Mouse (Mus musculus) cerebellum, adult 9-10 months (tissue): ENCODE measurements at regions not wholly inside any gene's neighbourhood (a gene's known extent, or its start where the extent isn't known, plus 50 kb on each side); places are given as distances from the start of the nearest gene placed in this dataset.
"Not testable (repeated sequence)": the region's sequence is repeated elsewhere in the genome, so short reads cannot be mapped to it uniquely, and the experiment has no call there.

Experiments used
- DNase-seq: peaks from one replicate; pipeline ENCODE4 v3.0.0; 2022

GRCm38 (mm10) chr13:111860931-111861330 is 52.1 kb upstream of the Map3k1 start:
- DNase-seq: no peak

- no peak for DNase-seq
These were observed 53.5 kb upstream of the Map3k1 start for GRCm38 (mm10) chr13:111862316-111862715.

- DNase-seq: no peak
These were observed 57.2 kb upstream of the Map3k1 start for GRCm38 (mm10) chr13:111865956-111866355.

GRCm38 (mm10) chr13:111867261-111867660 is 58.5 kb upstream of the Map3k1 start:
- DNase-seq: no peak

- no peak for DNase-seq
These were observed 59.3 kb upstream of the Map3k1 start for GRCm38 (mm10) chr13:111867763-111868725.

- no peak for DNase-seq
These were observed 60.2 kb upstream of the Map3k1 start for GRCm38 (mm10) chr13:111868947-111869346.

- no peak for DNase-seq
These were observed 61.1 kb upstream of the Map3k1 start for GRCm38 (mm10) chr13:111869771-111870437.

- DNase-seq: no peak
These were observed 61.7 kb upstream of the Map3k1 start for GRCm38 (mm10) chr13:111870505-111870904.

- DNase-seq: no peak
These were observed 63.0 kb upstream of the Map3k1 start for GRCm38 (mm10) chr13:111871672-111872410.

GRCm38 (mm10) chr13:111874330-111874729 is 65.5 kb upstream of the Map3k1 start:
- no peak for DNase-seq

- DNase-seq: no peak
These were observed 67.6 kb upstream of the Map3k1 start for GRCm38 (mm10) chr13:111876404-111876803.

- no peak for DNase-seq
These were observed 68.1 kb upstream of the Map3k1 start for GRCm38 (mm10) chr13:111876847-111877246.

GRCm38 (mm10) chr13:111883768-111884566 is 75.2 kb upstream of the Map3k1 start:
- not testable (repeated sequence) for DNase-seq

GRCm38 (mm10) chr13:111890792-111891191 is 82.0 kb upstream of the Map3k1 start:
- DNase-seq: no peak

- no peak for DNase-seq
These were observed 83.3 kb upstream of the Map3k1 start for GRCm38 (mm10) chr13:111892141-111892540.

GRCm38 (mm10) chr13:111893221-111893713 is 84.5 kb upstream of the Map3k1 start:
- no peak for DNase-seq

- DNase-seq: no peak
These were observed 86.1 kb upstream of the Map3k1 start for GRCm38 (mm10) chr13:111894804-111895478.

- DNase-seq: no peak
These were observed 87.5 kb upstream of the Map3k1 start for GRCm38 (mm10) chr13:111896279-111896678.

- no peak for DNase-seq
These were observed 94.6 kb upstream of the Map3k1 start for GRCm38 (mm10) chr13:111903361-111903760.

- no peak for DNase-seq
These were observed 95.1 kb upstream of the Map3k1 start for GRCm38 (mm10) chr13:111903931-111904330.

GRCm38 (mm10) chr13:111904616-111905212 is 95.9 kb upstream of the Map3k1 start:
- peak; percentile 73 for DNase-seq
